Mouse (Mus musculus) kidney, postnatal 25 days (tissue): ENCODE measurements at regions not wholly inside any gene's neighbourhood (a gene's known extent, or its start where the extent isn't known, plus 50 kb on each side); places are given as distances from the start of the nearest gene placed in this dataset.

Experiments used
- DNase-seq, 2 experiments: peaks; one replicate each; pipeline ENCODE4 v3.0.0; 2021; ENCODE audit warnings: mixed read lengths in 2 of 2

GRCm38 (mm10) chr12:44145321-44145720 lies 64.8 kb downstream of the Dnajb9 start:
- no peak for DNase-seq

- no peak for DNase-seq
Observed at GRCm38 (mm10) chr12:44139026-44139425, 71.1 kb downstream of the Dnajb9 start.

- DNase-seq = no peak
Observed at GRCm38 (mm10) chr12:44128874-44129273, 81.3 kb downstream of the Dnajb9 start.

GRCm38 (mm10) chr12:44105085-44105484 lies 105.0 kb downstream of the Dnajb9 start:
- DNase-seq = no peak

- DNase-seq = no peak
Observed at GRCm38 (mm10) chr12:44099188-44099587, 110.9 kb downstream of the Dnajb9 start.

- DNase-seq = no peak
Observed at GRCm38 (mm10) chr12:44071766-44072165, 138.4 kb downstream of the Dnajb9 start.

GRCm38 (mm10) chr12:44056493-44057163 lies 153.5 kb downstream of the Dnajb9 start:
- no peak for DNase-seq

- DNase-seq = no peak
Observed at GRCm38 (mm10) chr12:44045806-44046205, 164.3 kb downstream of the Dnajb9 start.

GRCm38 (mm10) chr12:44044388-44045105 lies 165.6 kb downstream of the Dnajb9 start:
- no peak for DNase-seq

GRCm38 (mm10) chr12:44006795-44007194 lies 203.3 kb downstream of the Dnajb9 start:
- DNase-seq = no peak

GRCm38 (mm10) chr12:43983548-43983947 lies 226.6 kb downstream of the Dnajb9 start:
- no peak for DNase-seq

- no peak for DNase-seq
Observed at GRCm38 (mm10) chr12:43963973-43964372, 246.2 kb downstream of the Dnajb9 start.

- DNase-seq = no peak
Observed at GRCm38 (mm10) chr12:43962551-43963120, 247.5 kb downstream of the Dnajb9 start.

- no peak for DNase-seq
Observed at GRCm38 (mm10) chr12:43924228-43924627, 285.9 kb downstream of the Dnajb9 start.

- no peak for DNase-seq
Observed at GRCm38 (mm10) chr12:43920396-43920795, 289.7 kb downstream of the Dnajb9 start.

- no peak for DNase-seq
Observed at GRCm38 (mm10) chr12:43919114-43919513, 291.0 kb downstream of the Dnajb9 start.

- DNase-seq = no peak
Observed at GRCm38 (mm10) chr12:43916779-43917178, 293.3 kb downstream of the Dnajb9 start.

- DNase-seq = no peak
Observed at GRCm38 (mm10) chr12:43899273-43899672, 310.9 kb downstream of the Dnajb9 start.

- DNase-seq = no peak
Observed at GRCm38 (mm10) chr12:43885596-43885995, 324.5 kb downstream of the Dnajb9 start.

GRCm38 (mm10) chr12:43860479-43860878 lies 349.6 kb downstream of the Dnajb9 start:
- DNase-seq = no peak

- no peak for DNase-seq
Observed at GRCm38 (mm10) chr12:43856370-43856769, 353.8 kb downstream of the Dnajb9 start.

GRCm38 (mm10) chr12:43852246-43852645 lies 357.9 kb downstream of the Dnajb9 start:
- DNase-seq = no peak

- DNase-seq = no peak
Observed at GRCm38 (mm10) chr12:43851264-43852009, 358.7 kb downstream of the Dnajb9 start.
